Mouse (Mus musculus) liver, postnatal 0 days (tissue): Measurements from ENCODE around the gene Golga4. TPM values are rescaled to one million over a fixed set of nuclear protein-coding genes. Genes with fewer than 3 reads are reported as not detected.
A peak's percentile ranks its signal among the peaks of the same experiment; 100 is the strongest.

Experiments used
- ATAC-seq: fragments of 200-750 bp; cut with Nextera tagmentation; 2 replicates; pipeline ENCODE4 v1.8.0; 2017; ENCODE audit warnings: mild to moderate bottlenecking, moderate library complexity
- DNase-seq: peaks from one replicate; pipeline ENCODE4 v3.0.0-alpha.2; 2016
- H3K27ac ChIP-seq: fragments of 300-500 bp; sonication (generic); 2 replicates; pipeline ENCODE4 v1.5.1; 2014; ENCODE audit warnings: antibody characterized with exemption, moderate library complexity, mild to moderate bottlenecking, low read depth
- H3K27me3 ChIP-seq: fragments of 300-500 bp; sonication (generic); 2 replicates; pipeline ENCODE4 v1.6.1; 2014; ENCODE audit warnings: low read length, control low read depth, mixed read lengths; ENCODE audit not compliant: insufficient read depth
- H3K36me3 ChIP-seq: fragments of 300-500 bp; sonication (generic); replicated peaks from 2 replicates; pipeline ENCODE4 v1.6.1; 2014; ENCODE audit warnings: mild to moderate bottlenecking, control low read depth, low read length, moderate library complexity, mixed read lengths; ENCODE audit not compliant: insufficient read depth
- H3K4me1 ChIP-seq: fragments of 300-500 bp; sonication (generic); 2 replicates; pipeline ENCODE4 v1.6.1; 2014; ENCODE audit warnings: antibody characterized with exemption, mild to moderate bottlenecking, control low read depth; ENCODE audit not compliant: insufficient read depth
- H3K4me2 ChIP-seq: fragments of 300-500 bp; sonication (generic); 2 replicates; pipeline ENCODE4 v1.6.1; 2014; ENCODE audit warnings: low read depth, mild to moderate bottlenecking, low read length, moderate library complexity, mixed read lengths
- H3K4me3 ChIP-seq: fragments of 300-500 bp; sonication (generic); 2 replicates; pipeline ENCODE4 v1.5.1; 2014; ENCODE audit warnings: low read depth, low read length
- H3K9ac ChIP-seq: fragments of 300-500 bp; sonication (generic); replicated peaks from 2 replicates; pipeline ENCODE4 v1.6.1; 2014; ENCODE audit warnings: mild to moderate bottlenecking, moderate library complexity
- H3K9me3 ChIP-seq: fragments of 300-500 bp; sonication (generic); 2 replicates; pipeline ENCODE4 v1.6.1; 2016; ENCODE audit warnings: mild to moderate bottlenecking, control low read depth, low read length, mixed read lengths
- CTCF ChIP-seq: sonication (generic); IDR thresholded peaks from 2 replicates; pipeline ENCODE4 v1.5.1; 2016; ENCODE audit warnings: antibody characterized with exemption, low read depth
- EP300 ChIP-seq: IDR thresholded peaks from 2 replicates; pipeline ENCODE4 v1.6.1; 2016; ENCODE audit warnings: antibody characterized with exemption, low read depth, mild to moderate bottlenecking
- WGBS: fragments of 180-500 bp; shearing (Covaris S2); extraction: QIAGEN DNeasy Blood & Tissue Kit; methylation state at CpG from one replicate; pipeline ENCODE4 v1.1.7; 2014; ENCODE audit not compliant: insufficient replicate concordance; 5-methylcytosine and 5-hydroxymethylcytosine counted together
- polyA plus RNA-seq: library from polyadenylated mRNA; unstranded; fragments of >200 nt; fragmentation: Nextera tagmentation; extraction: Ambion mirVana; gene quantifications from 2 replicates; pipeline ENCODE4 v1.2.1, GENCODE M21; 2015

Golga4 gene
- polyA plus RNA-seq, 1 experiment from 2014 or later: 12.5 TPM

DNA sequence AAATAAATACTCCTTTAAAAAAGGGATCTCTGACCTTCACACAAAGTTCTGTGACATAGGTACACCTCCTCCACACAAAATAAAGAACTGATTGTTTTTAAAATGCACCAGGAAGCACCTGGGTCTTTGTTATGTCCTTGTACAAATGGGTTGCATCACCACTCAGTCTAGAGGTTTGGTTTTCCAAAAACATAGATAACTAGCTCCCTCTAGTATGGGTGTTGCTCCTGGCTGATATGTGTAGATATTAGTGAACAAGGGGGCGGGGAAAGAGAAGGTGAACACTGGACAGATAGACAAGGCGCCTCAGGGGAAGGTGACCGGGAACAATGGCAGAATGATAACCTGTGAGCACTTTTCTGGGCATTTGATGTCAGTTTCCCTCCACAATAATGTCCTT, 10.1 kb upstream of the Golga4 start:
- Histone ChIP-seq H3K4me1 (no peaks in the 10 kb centered on the region), H3K9ac (no peak overlapping the region), H3K9me3 (no peaks in the 10 kb centered on the region), H3K27ac (no peak overlapping the region), H3K36me3 (no peaks in the 10 kb centered on the region), H3K4me2 (no peak overlapping the region), H3K27me3 (no peaks in the 10 kb centered on the region), H3K4me3 (no peak overlapping the region)
- DNase-seq (no peak), ATAC-seq (no peak)
- TF ChIP-seq EP300 (no peak), CTCF (no peak)
- 65% methylated on average over 3 of the region's 3 CpGs for WGBS

DNA sequence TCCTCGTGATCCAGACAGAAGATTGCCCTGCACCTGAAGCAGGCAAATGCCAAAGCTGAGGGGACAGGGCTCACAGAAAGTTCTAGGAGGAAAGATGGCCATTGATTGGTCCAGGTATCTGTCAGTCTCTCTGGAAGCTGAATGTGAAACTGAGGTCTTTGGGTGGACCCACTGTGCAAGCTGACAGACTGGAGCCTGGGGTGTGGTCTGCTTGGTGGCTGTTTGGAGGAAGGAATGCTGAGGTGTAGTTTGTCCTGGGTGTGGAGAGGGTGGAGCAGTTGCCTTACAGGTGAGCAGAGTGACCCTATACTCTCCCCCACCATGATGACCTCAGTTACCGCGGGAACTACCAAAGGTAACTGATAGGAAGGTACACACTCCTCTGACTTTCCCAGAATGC, 9.1 kb upstream of the Golga4 start:
- ATAC-seq: no peak
- H3K9me3 ChIP-seq: no peaks in the 10 kb centered on the region
- no peaks in the 10 kb centered on the region for H3K4me1 ChIP-seq
- no peak overlapping the region for H3K4me2 ChIP-seq
- no peaks in the 10 kb centered on the region for H3K36me3 ChIP-seq
- no peak for DNase-seq
- no peak for TF ChIP-seq EP300
- TF ChIP-seq CTCF: no peak
- H3K27me3 ChIP-seq: no peaks in the 10 kb centered on the region
- no peak overlapping the region for H3K9ac ChIP-seq
- H3K4me3 ChIP-seq: no peak overlapping the region
- WGBS: 82% methylated on average over 3 of the region's 3 CpGs
- H3K27ac ChIP-seq: no peak overlapping the region

DNA sequence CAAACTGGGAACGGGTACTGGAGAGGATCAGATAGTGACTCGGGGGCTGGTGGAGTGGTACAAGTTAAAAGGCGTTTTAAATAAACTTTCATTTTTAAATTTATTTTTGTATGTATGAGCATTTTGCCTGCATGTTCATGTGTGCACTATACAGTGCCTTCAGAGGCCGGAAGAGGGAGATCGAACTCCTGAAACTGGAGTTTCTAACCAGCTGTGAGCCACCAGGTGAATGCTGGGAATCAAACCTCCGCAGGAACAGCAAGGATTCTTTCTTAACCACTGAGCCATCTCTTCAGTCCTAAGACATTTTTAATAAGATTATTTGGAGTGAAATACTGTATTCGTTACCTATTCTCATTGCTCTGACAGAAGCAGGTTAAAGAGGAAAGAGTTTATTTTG, 8.0 kb upstream of the Golga4 start:
- DNase-seq: no peak
- 61% methylated on average over 7 of the region's 7 CpGs for WGBS
- TF ChIP-seq EP300 (no peak), CTCF (no peak)

DNA sequence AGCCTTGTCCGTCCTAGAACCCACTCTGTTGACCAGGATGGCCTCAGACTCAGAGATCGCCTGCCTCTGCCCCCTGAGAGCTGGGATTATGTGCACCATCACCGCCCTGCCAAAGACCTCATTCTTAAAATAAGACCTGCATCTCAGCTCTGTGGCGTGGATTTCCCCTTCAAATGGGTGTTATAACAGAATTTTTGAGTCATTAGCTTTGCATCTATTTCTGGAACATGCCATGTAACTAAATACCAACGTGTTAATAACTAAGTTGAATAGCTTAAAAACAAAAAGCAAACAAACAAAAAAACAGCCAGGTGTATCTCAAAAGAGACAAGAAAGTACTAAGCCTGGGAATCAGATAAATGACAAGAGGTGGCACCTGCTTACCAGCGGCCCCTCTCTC, 5.1 kb upstream of the Golga4 start:
- no peak for ATAC-seq
- DNase-seq: no peak
- H3K4me2 ChIP-seq: no peak overlapping the region
- peaks cover 5% of the 10 kb centered on the region for H3K4me1 ChIP-seq
- H3K27me3 ChIP-seq: no peaks in the 10 kb centered on the region
- no peak overlapping the region for H3K4me3 ChIP-seq
- H3K36me3 ChIP-seq: no peaks in the 10 kb centered on the region
- no peak overlapping the region for H3K9ac ChIP-seq
- no peaks in the 10 kb centered on the region for H3K9me3 ChIP-seq
- TF ChIP-seq CTCF: no peak
- no peak for TF ChIP-seq EP300
- no peak overlapping the region for H3K27ac ChIP-seq
- 79% methylated on average over 6 of the region's 6 CpGs for WGBS

More for the DNA sequence above, 8.0 kb upstream of the Golga4 start:
- Histone ChIP-seq H3K4me1 (no peaks in the 10 kb centered on the region), H3K9ac (no peak overlapping the region), H3K27ac (no peak overlapping the region), H3K4me2 (no peak overlapping the region), H3K9me3 (no peaks in the 10 kb centered on the region), H3K4me3 (no peak overlapping the region), H3K27me3 (no peaks in the 10 kb centered on the region), H3K36me3 (no peaks in the 10 kb centered on the region)
- no peak for ATAC-seq

DNA sequence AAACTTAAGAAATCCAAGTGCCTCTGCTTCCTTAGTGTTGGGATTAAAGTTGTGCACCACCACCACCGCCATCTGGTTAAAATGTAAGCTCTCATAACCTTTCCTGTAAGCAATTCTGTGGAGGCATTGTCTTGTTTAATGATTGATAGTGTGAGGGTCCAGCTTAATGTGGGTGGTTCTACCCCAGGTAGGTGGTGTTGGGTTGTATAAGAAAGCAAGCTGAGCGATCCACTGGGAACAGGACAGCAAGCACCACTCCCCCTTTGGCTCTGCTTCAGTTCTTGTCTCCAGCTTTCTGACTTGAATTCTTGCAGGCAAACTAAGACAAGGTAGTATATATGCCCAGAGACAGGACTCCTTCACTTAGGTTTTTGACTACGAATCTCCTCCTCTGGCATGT, 1.4 kb upstream of the Golga4 start:
- Histone ChIP-seq H3K4me1 (peaks cover 23% of the 10 kb centered on the region), H3K36me3 (no peaks in the 10 kb centered on the region), H3K9me3 (no peaks in the 10 kb centered on the region), H3K27me3 (no peaks in the 10 kb centered on the region), H3K9ac (no peak overlapping the region), H3K4me3 (no peak overlapping the region), H3K27ac (no peak overlapping the region), H3K4me2 (no peak overlapping the region)
- 61% methylated on average over 3 of the region's 3 CpGs for WGBS
- ATAC-seq (no peak), DNase-seq (no peak)
- no peak for TF ChIP-seq EP300
- TF ChIP-seq CTCF: no peak

DNA sequence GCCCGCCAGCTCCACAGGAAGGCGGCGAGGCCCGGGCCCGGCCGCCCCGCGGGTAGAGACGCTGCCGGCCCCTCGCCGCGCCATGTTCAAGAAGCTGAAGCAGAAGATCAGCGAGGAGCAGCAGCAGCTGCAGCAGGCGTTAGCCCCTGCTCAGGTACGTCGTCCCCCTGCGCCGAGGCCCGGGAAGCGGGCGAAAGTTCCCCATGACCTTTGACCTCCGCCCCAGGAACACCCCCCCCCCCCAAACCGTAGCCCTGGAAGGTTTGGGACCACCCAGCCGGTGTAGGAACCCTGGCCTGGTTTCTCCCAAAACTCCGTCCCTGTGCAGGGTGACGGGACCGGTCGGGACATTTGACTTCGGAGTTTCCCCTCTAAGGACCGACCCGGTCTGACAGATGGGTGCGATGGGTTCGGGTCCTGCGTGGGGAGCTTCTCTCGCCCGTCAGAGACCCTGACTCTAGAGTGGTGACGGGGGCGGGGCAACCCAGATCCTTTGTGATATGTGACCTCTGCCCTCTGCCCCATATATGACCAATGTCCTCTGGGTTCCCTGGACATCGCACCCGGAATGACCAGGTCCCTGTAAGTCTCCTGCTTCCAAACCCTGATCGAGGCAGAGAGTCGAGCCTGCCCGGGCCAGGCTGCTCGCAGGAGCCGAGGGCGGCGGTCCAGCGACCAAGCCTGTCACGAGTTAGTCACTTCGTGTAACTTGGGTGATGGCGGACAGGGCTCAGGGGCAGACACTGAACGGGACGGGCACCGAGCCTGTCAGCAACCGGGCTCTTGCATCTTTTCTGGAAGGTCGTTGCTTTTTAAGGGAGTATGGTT, 551 bp downstream of the Golga4 start:
- H3K36me3 ChIP-seq: 0 out of 2 replicates have a peak, but pooled peaks cover 2% of the 10 kb centered on the region
- H3K9ac ChIP-seq: peak overlapping the region; percentile 94
- H3K4me2 ChIP-seq: peak overlapping the region; percentile 97
- TF ChIP-seq CTCF (no peak), EP300 (no peak)
- DNase-seq (peak; percentile 60), ATAC-seq (peak; percentile 56)
- peaks cover 32% of the 10 kb centered on the region for H3K4me1 ChIP-seq
- no peaks in the 10 kb centered on the region for H3K27me3 ChIP-seq
- peak overlapping the region; percentile 91 for H3K27ac ChIP-seq
- peak overlapping the region; percentile 92 for H3K4me3 ChIP-seq
- WGBS: under 1% methylated on average over 53 of the region's 57 CpGs
- H3K9me3 ChIP-seq: no peaks in the 10 kb centered on the region
